Mouse (Mus musculus) cerebellum, adult 11 months (tissue): Measurements from ENCODE around the gene Mfrp.

Experiments
- DNase-seq: peaks from one replicate; pipeline ENCODE4 v3.0.0; 2022

Mfrp gene

GRCm38 (mm10) chr9:44101490-44101889, at the start of gene Mfrp:
Gene Mfrp (plus strand): TSS chr9:44101729.
- no peak for DNase-seq

GRCm38 (mm10) chr9:44052855-44053254, 48.7 kb upstream of the Mfrp start:
- no peak for DNase-seq

- no peak for DNase-seq
Measured at GRCm38 (mm10) chr9:44053936-44054335, 47.6 kb upstream of the Mfrp start.

- no peak for DNase-seq
Measured at GRCm38 (mm10) chr9:44058606-44059005, 42.9 kb upstream of the Mfrp start.

- DNase-seq = no peak
Measured at GRCm38 (mm10) chr9:44065177-44065576, 36.4 kb upstream of the Mfrp start.

GRCm38 (mm10) chr9:44066785-44067225, 34.7 kb upstream of the Mfrp start, which contains the start of gene Usp2:
Gene Usp2 (plus strand): TSS chr9:44067021.
- DNase-seq = peak; percentile 100

- no peak for DNase-seq
Measured at GRCm38 (mm10) chr9:44067241-44067959, 34.1 kb upstream of the Mfrp start.

GRCm38 (mm10) chr9:44067960-44068330, 33.6 kb upstream of the Mfrp start:
- peak; percentile 31 for DNase-seq

- peak; percentile 19 for DNase-seq
Measured at GRCm38 (mm10) chr9:44069252-44069651, 32.3 kb upstream of the Mfrp start.

GRCm38 (mm10) chr9:44070113-44070843, 31.3 kb upstream of the Mfrp start:
- peak; percentile 22 for DNase-seq

GRCm38 (mm10) chr9:44070844-44071231, 30.7 kb upstream of the Mfrp start:
- DNase-seq = no peak

GRCm38 (mm10) chr9:44071914-44072598, 29.5 kb upstream of the Mfrp start:
- peak; percentile 40 for DNase-seq

GRCm38 (mm10) chr9:44072599-44072915, 29.0 kb upstream of the Mfrp start:
- DNase-seq = peak; percentile 36

GRCm38 (mm10) chr9:44073115-44073514, 28.4 kb upstream of the Mfrp start:
- DNase-seq = peak; percentile 56

- peak; percentile 61 for DNase-seq
Measured at GRCm38 (mm10) chr9:44074395-44075275, 26.9 kb upstream of the Mfrp start.

- peak; percentile 54 for DNase-seq
Measured at GRCm38 (mm10) chr9:44075276-44075995, 26.1 kb upstream of the Mfrp start.

GRCm38 (mm10) chr9:44075996-44076763, 25.3 kb upstream of the Mfrp start:
- peak; percentile 49 for DNase-seq

GRCm38 (mm10) chr9:44076764-44077120, 24.8 kb upstream of the Mfrp start:
- peak; percentile 65 for DNase-seq

- peak; percentile 30 for DNase-seq
Measured at GRCm38 (mm10) chr9:44077266-44077910, 24.1 kb upstream of the Mfrp start.

GRCm38 (mm10) chr9:44078136-44078797, 23.3 kb upstream of the Mfrp start:
- DNase-seq = no peak
